Mouse (Mus musculus): Measurements from ENCODE around the gene Clk4. TPM values are rescaled to one million over a fixed set of nuclear protein-coding genes. Genes with fewer than 3 reads are reported as not detected.

The Clk4 gene
- polyA plus RNA-seq, 1 experiment from 2014 or later = 90.0 TPM

DNA sequence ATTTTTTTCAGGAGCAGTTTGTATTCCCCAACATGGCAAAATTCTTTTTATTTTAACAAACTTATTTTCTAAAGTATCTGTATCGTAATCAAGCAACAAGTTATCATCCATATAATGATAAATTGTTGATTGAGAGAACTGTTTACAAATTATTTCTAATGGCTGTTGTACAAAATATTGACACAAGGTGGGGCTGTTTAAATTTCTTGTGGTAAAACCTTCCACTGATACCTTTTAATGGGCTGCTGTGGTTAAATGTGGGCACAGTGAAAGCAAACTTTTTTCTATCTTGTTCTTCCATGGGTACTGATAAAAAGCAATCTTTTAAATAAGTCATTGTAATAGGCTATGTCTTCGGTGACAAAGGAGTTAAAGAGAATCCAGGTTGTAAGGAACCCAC is 18.6 kb upstream of the Clk4 start:
- 90% methylated on average over 2 of the region's 2 CpGs for WGBS
- H3K36me3 ChIP-seq (ENCODE audit: insufficient read depth, low read length) = no peaks in the 10 kb centered on the region
- DNase-seq (ENCODE audit: low spot score) (no peak), ATAC-seq (replicated peaks; ENCODE audit: low FRiP score, low read depth) (no peak)
- no peaks in the 10 kb centered on the region for H3K4me1 ChIP-seq (replicated peaks; ENCODE audit: insufficient read depth, low read length)
- H3K9me3 ChIP-seq (replicated peaks; ENCODE audit: low read length) = no peaks in the 10 kb centered on the region; the same call in 1 of the 2 replicates
- no peak overlapping the region for H3K9ac ChIP-seq (ENCODE audit: low read depth, low read length)
- no peaks in the 10 kb centered on the region for H3K27me3 ChIP-seq (ENCODE audit: insufficient read depth, low read length)
- H3K4me2 ChIP-seq (ENCODE audit: low read length) = no peak overlapping the region
- H3K4me3 ChIP-seq (replicated peaks; ENCODE audit: low read depth, low read length) = no peak overlapping the region
- TF ChIP-seq CTCF (IDR thresholded peaks at IDR 0.05; ENCODE audit: low read depth) = peak; percentile 12; the same call in 1 of the 2 replicates
- H3K27ac ChIP-seq = no peak overlapping the region

- Histone ChIP-seq H3K27ac (no peak overlapping the region), H3K9me3 (replicated peaks; ENCODE audit: low read length) (no peaks in the 10 kb centered on the region), H3K4me1 (replicated peaks; ENCODE audit: insufficient read depth, low read length) (no peaks in the 10 kb centered on the region), H3K4me3 (replicated peaks; ENCODE audit: low read depth, low read length) (no peak overlapping the region), H3K4me2 (ENCODE audit: low read length) (no peak overlapping the region), H3K9ac (ENCODE audit: low read depth, low read length) (no peak overlapping the region), H3K36me3 (ENCODE audit: insufficient read depth, low read length) (no peaks in the 10 kb centered on the region), H3K27me3 (ENCODE audit: insufficient read depth, low read length) (no peaks in the 10 kb centered on the region)
- 87% methylated on average over 4 of the region's 4 CpGs for WGBS
- no peak for DNase-seq (ENCODE audit: low spot score)
- TF ChIP-seq CTCF (IDR thresholded peaks at IDR 0.05; ENCODE audit: low read depth) = no peak
- no peak for ATAC-seq (replicated peaks; ENCODE audit: low FRiP score, low read depth)
Measured at GRCm38 (mm10) chr11:51257006-51257405, 4.5 kb upstream of the Clk4 start.

GRCm38 (mm10) chr11:51262342-51263285 is 1.1 kb downstream of the Clk4 start, which contains the start of gene BC049762:
TSS of gene BC049762 (minus strand) at chr11:51263046.
- TF ChIP-seq CTCF (IDR thresholded peaks at IDR 0.05; ENCODE audit: low read depth) = peak; percentile 40
- no peaks in the 10 kb centered on the region for H3K9me3 ChIP-seq (replicated peaks; ENCODE audit: low read length)
- peaks cover 13% of the 10 kb centered on the region; the same call in 1 of the 2 replicates for H3K4me1 ChIP-seq (replicated peaks; ENCODE audit: insufficient read depth, low read length)
- DNase-seq (ENCODE audit: low spot score) = peak; percentile 98
- H3K27me3 ChIP-seq (ENCODE audit: insufficient read depth, low read length) = no peaks in the 10 kb centered on the region
- 8% methylated on average over 57 of the region's 57 CpGs for WGBS
- H3K27ac ChIP-seq = peak within 1 kb of the TSS; percentile 95
- no peaks in the 10 kb centered on the region; the same call in 1 of the 2 replicates for H3K36me3 ChIP-seq (ENCODE audit: insufficient read depth, low read length)
- peak within 1 kb of the TSS; percentile 96 for H3K9ac ChIP-seq (ENCODE audit: low read depth, low read length)
- peak; percentile 98 for ATAC-seq (replicated peaks; ENCODE audit: low FRiP score, low read depth)
- peak within 1 kb of the TSS; percentile 81 for H3K4me2 ChIP-seq (ENCODE audit: low read length)
- peak within 1 kb of the TSS; percentile 85 for H3K4me3 ChIP-seq (replicated peaks; ENCODE audit: low read depth, low read length)

GRCm38 (mm10) chr11:51263286-51263831 is 1.8 kb downstream of the Clk4 start:
- TF ChIP-seq CTCF (IDR thresholded peaks at IDR 0.05; ENCODE audit: low read depth) = no peak
- Histone ChIP-seq H3K36me3 (ENCODE audit: insufficient read depth, low read length) (no peaks in the 10 kb centered on the region; the same call in 1 of the 2 replicates), H3K9ac (ENCODE audit: low read depth, low read length) (peak overlapping the region; percentile 96), H3K4me1 (replicated peaks; ENCODE audit: insufficient read depth, low read length) (peaks cover 13% of the 10 kb centered on the region; the same call in 1 of the 2 replicates), H3K4me2 (ENCODE audit: low read length) (peak overlapping the region; percentile 81), H3K4me3 (replicated peaks; ENCODE audit: low read depth, low read length) (peak overlapping the region; percentile 85), H3K27ac (peak overlapping the region; percentile 95), H3K27me3 (ENCODE audit: insufficient read depth, low read length) (no peaks in the 10 kb centered on the region), H3K9me3 (replicated peaks; ENCODE audit: low read length) (no peaks in the 10 kb centered on the region)
- ATAC-seq (replicated peaks; ENCODE audit: low FRiP score, low read depth) (peak; percentile 47), DNase-seq (ENCODE audit: low spot score) (peak; percentile 63)
- WGBS = under 1% methylated on average over 50 of the region's 50 CpGs

- ATAC-seq (replicated peaks; ENCODE audit: low FRiP score, low read depth) (no peak), DNase-seq (ENCODE audit: low spot score) (peak; percentile 61)
- no peak overlapping the region for H3K9ac ChIP-seq (ENCODE audit: low read depth, low read length)
- 4% methylated on average over 6 of the region's 6 CpGs for whole genome bisulfite sequencing
- no peaks in the 10 kb centered on the region for H3K9me3 ChIP-seq (replicated peaks; ENCODE audit: low read length)
- no peaks in the 10 kb centered on the region; the same call in 1 of the 2 replicates for H3K36me3 ChIP-seq (ENCODE audit: insufficient read depth, low read length)
- peak overlapping the region; percentile 85 for H3K4me3 ChIP-seq (replicated peaks; ENCODE audit: low read depth, low read length)
- H3K4me2 ChIP-seq (ENCODE audit: low read length) = peak overlapping the region; percentile 81
- TF ChIP-seq CTCF (IDR thresholded peaks at IDR 0.05; ENCODE audit: low read depth) = no peak
- no peaks in the 10 kb centered on the region for H3K27me3 ChIP-seq (ENCODE audit: insufficient read depth, low read length)
- no peak overlapping the region for H3K27ac ChIP-seq
- peaks cover 13% of the 10 kb centered on the region; the same call in 1 of the 2 replicates for H3K4me1 ChIP-seq (replicated peaks; ENCODE audit: insufficient read depth, low read length)
Measured at GRCm38 (mm10) chr11:51264352-51264751, 2.8 kb downstream of the Clk4 start.

- no peaks in the 10 kb centered on the region for H3K9me3 ChIP-seq (replicated peaks; ENCODE audit: low read length)
- no peak overlapping the region for H3K27ac ChIP-seq
- no peak overlapping the region for H3K9ac ChIP-seq (ENCODE audit: low read depth, low read length)
- peaks cover 13% of the 10 kb centered on the region; the same call in 1 of the 2 replicates for H3K4me1 ChIP-seq (replicated peaks; ENCODE audit: insufficient read depth, low read length)
- H3K36me3 ChIP-seq (ENCODE audit: insufficient read depth, low read length) = peaks cover 3% of the 10 kb centered on the region; the same call in 1 of the 2 replicates
- WGBS = 52% methylated on average over 3 of the region's 3 CpGs
- H3K27me3 ChIP-seq (ENCODE audit: insufficient read depth, low read length) = no peaks in the 10 kb centered on the region
- no peak for ATAC-seq (replicated peaks; ENCODE audit: low FRiP score, low read depth)
- peak; percentile 74 for DNase-seq (ENCODE audit: low spot score)
- peak overlapping the region; percentile 81; the same call in 1 of the 2 replicates for H3K4me2 ChIP-seq (ENCODE audit: low read length)
- no peak overlapping the region for H3K4me3 ChIP-seq (replicated peaks; ENCODE audit: low read depth, low read length)
- TF ChIP-seq CTCF (IDR thresholded peaks at IDR 0.05; ENCODE audit: low read depth) = peak; percentile 63; the same call in 1 of the 2 replicates
Measured at GRCm38 (mm10) chr11:51265326-51265725, 3.8 kb downstream of the Clk4 start.

Data from kidney, postnatal 0 days (tissue).